Mouse (Mus musculus) megakaryocyte progenitor cell, adult 5-6 weeks (primary cell): ENCODE measurements around the gene Mthfsd. TPM values are rescaled to one million over a fixed set of nuclear protein-coding genes. Genes with fewer than 3 reads are reported as not detected.

Experiments used
- ATAC-seq: replicated peaks from 2 replicates; pipeline ENCODE4 v1.8.0; 2016; ENCODE audit warnings: mild to moderate bottlenecking, moderate TSS enrichment, inconsistent platforms; ENCODE audit not compliant: poor library complexity
- total RNA-seq, 2 experiments: library from RNA; stranded (forward) in 1 of 2; stranded (reverse) in 1 of 2; fragments of 157-497, 149-512 nt in 1 of 2; fragments of 200-1000 nt in 1 of 2; gene quantifications; 2 replicates each; pipeline versions ENCODE4 v1.2.3 to v1.2.4; 2015 to 2017

The Mthfsd gene
- total RNA-seq, 2 experiments from 2014 or later = 17.4 to 20.9 TPM

DNA sequence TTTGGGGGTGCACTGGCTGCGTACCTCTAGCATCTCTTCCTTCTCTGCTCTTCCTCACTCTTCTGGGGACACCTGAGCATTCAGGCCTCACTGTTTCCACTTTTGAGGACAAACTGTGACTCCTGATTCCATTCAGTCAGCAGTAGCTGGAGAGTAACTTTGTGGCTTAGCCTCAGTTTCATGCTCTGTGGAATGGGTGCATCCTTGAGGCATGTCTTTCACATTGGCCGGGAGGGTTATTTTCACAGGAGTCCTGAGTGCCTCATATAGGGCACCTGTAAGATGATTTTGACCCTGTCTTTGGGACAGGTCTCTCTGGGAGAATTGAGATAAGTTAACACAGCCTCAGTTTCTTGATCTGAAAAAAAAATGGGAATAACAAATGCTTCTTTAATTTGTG lies 14.9 kb upstream of the Mthfsd start:
- ATAC-seq = no peak

DNA sequence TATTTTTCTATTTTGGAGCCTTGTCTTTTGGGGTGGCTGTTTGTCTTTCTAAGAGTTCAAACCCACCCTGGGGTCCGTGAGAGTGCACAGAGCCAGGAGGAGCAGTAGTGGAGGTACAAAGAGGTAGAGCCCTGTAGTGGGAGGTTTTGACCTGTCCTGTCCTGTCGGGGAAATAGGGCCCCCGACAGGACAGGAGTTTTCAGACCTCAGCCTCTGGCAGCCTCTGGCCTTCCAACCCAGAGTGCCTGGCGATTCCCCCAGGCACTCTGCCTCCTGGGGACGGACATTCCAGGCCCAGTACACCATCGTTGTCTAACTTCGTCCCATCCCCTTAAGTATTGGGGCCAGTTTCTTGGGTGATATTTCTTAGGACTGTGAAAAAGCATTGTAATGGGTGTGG lies 14.2 kb upstream of the Mthfsd start:
- ATAC-seq = no peak

DNA sequence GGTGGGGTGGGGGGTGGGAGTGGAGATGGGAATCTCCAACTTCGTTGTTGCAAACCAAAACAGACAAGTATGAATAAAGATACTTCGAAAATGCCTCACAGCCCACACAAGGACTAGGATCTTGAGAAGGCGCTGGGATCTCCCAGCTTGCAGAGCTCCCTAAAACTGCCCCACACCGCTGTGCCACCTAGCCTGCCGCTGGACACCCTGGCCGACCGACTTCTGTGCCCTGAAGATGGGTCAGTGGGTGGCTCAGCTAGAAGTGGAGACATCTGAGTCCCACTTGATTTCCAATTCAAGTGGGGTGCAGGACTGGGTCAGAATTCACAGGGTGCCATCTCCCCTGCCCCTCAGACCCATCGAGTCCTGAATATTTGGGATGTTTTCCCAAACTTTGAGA lies 13.5 kb upstream of the Mthfsd start:
- ATAC-seq = no peak

DNA sequence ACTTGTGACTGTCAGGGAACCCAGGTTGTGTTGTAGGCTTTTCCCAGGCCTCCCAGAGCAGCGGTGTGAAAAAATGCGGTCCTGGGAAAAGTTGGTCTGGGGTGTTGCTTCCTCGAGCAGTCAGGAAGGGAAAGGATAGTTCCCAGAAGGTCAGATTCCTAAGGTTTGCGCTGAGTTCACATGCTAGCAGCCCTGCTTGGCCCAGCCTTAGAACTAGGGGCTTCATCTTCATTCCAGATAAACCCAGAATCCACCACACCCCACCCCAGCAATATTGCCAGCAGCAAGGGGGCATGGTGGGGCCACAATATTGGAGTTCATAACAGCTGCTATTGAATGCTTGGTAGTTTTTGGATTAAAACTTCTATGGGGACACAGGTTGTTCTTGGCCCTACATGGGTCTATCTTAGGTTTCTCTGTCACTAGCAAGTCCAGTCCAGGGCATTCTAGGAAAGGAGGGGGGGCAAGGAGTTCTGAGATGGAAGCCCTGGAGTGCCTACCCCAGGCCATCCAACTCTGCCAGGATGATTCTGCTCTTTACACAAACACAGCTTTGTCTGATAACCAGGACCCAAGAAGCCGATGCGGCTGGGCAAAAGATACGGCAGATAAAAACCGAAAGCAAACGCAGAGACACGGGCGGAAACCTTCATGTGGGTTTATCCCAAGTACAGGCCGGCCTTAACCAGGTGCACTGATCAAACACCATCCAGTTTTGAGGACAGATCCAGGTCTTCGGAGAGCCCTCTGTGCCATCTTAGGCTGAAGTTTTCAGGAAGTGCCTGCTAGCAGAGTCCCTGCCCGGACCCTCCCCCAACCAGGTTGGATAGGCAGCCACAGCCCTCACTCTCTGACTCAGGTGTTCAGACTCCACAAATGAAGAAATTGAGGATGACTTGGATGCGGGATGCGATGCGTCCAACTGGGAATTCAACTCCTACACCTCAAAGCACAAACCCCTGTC lies 12.5 kb upstream of the Mthfsd start:
- ATAC-seq = no peak

DNA sequence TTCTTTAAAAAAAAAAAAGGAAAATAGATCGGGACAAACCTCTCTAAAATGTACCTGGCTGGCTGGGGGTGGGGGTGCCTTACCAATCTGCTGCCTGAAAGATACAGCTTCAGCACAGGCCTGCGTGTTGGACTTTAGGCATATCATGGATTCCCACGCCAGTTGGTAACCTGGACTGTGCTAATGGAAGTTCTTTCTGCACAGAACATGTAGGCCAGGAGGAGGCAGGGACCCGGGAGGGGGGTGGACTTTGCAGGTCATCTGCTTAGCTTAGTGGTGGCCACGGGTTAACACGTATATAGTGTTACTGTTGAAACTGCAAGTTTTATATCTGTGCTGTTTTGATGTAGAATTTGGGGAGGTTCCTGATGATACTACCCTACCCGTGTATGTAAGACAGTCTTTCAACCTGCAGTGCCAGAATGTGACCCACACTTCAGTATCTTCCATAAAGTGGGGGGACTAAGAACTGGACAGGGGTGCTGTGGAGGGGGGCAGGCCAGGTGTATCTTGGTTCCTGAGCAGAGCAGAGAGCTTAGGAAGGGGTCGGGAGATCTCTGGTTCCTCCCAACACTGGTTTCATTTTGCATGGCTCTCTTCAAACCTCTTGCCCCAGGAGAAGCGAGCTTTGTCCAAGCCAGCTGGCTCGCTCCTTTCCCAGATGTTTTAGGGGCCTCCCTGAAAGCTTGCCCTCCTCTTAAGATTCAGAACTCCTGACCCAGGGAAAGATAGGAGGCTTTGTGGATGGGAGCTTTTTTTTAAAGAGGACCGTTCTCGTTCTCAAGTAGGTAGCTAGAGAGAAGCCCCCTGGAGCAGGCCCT lies 11.7 kb upstream of the Mthfsd start:
- ATAC-seq = no peak

DNA sequence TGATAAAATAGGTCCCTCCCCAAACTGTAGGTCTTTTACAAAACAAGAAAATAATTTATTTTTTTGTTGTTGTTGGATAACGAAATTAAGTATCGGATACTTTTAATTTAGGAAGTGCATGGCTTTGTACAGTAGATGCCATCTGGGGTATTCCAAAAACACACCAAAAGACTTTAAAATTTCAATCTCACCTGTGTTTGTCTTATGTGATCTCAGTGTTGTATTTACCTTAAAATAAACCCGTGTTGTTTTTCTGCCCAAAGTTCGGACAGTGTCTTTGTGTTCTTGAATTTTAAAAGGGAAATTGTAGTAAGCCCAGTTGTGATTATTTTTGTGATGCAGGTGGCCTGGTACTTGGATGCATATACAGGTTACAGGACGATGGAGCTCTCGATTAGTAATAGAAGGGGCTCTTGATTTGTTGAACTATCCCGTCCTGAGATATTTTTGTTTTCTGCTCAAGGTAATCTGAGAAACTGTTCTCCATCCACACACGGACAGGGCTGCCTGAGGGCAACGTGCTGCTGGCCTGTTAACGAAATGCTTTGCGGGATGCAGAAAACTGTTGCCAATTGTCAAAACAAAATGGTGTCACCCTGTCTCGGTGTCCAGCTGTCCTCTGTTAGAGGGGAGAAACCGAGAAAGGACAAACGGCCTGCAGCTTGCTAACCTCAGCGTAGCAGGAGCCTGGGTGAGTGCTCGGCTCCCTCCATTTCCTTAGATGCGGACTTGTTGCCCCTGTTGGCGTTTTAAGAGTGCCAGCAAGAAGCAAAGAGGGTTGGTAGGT lies 10.6 kb upstream of the Mthfsd start:
- no peak for ATAC-seq

DNA sequence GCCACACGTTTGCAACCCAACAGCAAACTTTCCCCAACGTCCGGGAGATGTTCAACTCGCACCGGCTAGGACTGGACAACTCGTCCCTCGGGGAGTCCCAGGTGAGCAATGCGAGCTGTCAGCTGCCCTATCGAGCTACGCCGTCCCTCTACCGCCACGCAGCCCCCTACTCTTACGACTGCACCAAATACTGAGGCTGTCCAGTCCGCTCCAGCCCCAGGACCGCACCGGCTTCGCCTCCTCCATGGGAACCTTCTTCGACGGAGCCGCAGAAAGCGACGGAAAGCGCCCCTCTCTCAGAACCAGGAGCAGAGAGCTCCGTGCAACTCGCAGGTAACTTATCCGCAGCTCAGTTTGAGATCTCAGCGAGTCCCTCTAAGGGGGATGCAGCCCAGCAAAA lies 9.7 kb upstream of the Mthfsd start:
- ATAC-seq = no peak

DNA sequence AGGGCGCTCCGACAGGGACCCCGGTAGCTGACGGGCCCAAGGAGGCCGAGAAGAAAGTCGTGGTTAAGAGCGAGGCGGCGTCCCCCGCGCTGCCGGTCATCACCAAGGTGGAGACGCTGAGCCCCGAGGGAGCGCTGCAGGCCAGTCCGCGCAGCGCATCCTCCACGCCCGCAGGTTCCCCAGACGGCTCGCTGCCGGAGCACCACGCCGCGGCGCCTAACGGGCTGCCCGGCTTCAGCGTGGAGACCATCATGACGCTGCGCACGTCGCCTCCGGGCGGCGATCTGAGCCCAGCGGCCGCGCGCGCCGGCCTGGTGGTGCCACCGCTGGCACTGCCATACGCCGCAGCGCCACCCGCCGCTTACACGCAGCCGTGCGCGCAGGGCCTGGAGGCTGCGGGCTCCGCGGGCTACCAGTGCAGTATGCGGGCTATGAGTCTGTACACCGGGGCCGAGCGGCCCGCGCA lies 9.0 kb upstream of the Mthfsd start:
- no peak for ATAC-seq

DNA sequence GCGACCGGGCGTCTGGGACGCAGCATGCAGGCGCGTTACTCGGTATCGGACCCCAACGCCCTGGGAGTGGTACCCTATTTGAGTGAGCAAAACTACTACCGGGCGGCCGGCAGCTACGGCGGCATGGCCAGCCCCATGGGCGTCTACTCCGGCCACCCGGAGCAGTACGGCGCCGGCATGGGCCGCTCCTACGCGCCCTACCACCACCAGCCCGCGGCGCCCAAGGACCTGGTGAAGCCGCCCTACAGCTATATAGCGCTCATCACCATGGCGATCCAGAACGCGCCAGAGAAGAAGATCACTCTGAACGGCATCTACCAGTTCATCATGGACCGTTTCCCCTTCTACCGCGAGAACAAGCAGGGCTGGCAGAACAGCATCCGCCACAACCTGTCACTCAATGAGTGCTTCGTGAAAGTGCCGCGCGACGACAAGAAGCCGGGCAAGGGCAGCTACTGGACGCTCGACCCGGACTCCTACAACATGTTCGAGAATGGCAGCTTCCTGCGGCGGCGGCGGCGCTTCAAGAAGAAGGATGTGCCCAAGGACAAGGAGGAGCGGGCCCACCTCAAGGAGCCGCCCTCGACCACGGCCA lies 8.5 kb upstream of the Mthfsd start:
- ATAC-seq = no peak

DNA sequence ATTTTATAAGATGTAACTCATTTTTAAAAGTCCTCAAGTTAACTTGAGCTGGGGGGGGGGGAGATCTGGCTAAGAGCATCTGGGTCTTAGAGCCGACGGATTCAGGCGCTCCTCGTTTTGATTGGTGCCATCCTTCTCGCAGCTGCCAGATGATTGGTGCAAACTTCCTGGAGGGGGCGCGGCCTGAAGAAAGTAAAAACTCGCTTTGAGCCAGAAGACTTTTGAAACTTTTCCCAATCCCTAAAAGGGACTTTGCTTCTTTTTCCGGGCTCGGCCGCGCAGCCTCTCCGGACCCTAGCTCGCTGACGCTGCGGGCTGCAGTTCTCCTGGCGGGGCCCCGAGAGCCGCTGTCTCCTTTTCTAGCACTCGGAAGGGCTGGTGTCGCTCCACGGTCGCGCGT lies 7.8 kb upstream of the Mthfsd start, which contains the start of gene Foxc2:
Gene Foxc2 (plus strand): TSS at position 224 of the 400 bp plus-strand sequence.
- peak; percentile 52; the same call in 1 of the 2 replicates for ATAC-seq

DNA sequence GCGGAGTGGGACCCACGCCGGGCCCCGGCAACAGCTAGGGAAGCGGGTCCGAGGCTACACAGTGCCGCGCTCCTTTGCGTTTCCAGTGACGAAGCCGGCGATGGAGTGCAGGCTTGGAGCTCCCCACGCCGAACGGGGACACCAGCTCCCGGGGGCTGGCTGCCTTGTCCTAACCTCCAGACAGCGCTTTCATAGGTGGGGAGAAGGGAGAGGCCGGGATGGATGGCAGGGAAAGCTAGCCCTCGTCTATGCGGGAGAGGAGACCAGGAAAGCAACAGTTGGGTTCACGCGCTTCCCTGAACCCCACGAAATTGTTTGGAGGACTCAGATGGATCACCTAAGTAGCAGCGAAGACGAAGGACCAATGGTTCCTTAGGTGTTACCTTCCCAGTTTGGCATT lies 6.9 kb upstream of the Mthfsd start:
- no peak for ATAC-seq

DNA sequence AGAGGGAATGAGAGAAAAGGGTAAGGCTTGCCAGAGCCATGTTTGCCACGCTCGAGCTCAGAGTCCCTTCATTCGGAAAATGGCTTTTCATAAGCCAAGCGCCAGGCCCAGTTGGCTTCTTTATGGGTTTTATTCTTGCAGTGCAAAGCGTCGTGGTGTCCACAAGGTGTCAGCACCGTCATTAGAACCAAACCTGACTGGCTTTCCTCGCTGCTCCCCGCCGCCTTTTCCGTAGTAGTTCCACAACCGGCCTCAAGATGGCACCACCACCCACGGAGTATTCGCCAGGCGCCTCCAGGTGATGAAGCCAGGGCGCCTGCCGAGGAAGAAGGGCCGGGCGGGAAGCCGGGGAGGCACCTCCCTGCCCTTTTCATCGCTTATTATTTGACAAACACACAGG lies 5.1 kb upstream of the Mthfsd start:
- ATAC-seq = peak; percentile 95

DNA sequence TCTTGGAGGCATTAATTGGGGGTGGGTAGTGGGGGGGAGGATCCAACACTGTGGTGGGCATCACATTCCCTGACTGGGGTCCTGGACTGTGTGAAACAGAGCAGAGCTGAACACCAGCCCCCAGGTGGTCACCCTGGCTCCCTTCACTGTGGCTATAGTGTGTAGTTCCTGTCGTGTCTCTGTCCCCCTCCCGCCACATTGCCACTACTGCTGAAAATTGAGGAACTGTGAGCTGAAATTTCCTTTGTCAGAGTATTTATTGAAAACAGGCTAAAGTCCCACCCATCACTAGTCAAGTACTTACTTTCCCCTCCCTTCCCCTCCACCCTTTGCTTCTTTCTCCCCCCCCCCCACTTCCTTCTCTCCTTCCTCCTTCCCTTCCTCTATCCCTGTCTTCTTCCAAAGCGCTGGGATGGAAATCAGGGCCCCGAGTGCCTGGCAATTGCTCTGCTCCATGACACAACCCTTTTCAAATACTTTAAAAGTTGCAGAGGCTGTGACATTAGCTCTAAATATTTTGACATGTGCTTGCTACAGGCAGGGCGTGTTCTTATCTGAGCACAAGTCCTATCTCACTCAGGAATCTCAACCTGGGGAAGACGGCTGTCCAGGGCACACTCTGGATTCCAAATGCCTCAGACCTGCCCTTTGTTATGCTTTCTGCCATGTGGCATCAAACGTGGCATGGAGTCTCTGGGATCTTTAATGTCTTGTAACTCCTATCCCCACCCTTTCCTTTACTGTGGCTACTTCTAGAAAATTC lies 3.1 kb upstream of the Mthfsd start:
- ATAC-seq = no peak

DNA sequence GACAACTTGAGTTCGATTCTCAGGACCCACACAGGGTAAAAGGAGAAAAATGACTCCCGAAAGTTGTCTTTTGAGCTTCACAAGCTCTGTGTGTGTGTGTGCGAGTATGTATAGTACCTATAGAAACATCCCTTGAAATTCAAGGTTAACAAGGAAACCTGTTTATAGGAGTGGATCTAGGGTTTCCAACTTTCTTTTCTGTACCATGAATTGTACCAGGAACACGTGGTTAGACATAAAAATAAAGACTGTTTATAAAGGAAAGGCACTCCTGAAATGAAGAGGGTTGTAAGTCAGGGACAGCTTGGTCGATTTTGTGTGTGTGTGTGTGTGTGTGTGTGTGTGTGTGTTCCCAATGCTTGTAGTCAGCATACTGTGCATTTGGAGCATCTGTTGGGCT lies 465 bp upstream of the Mthfsd start:
- ATAC-seq = no peak

DNA sequence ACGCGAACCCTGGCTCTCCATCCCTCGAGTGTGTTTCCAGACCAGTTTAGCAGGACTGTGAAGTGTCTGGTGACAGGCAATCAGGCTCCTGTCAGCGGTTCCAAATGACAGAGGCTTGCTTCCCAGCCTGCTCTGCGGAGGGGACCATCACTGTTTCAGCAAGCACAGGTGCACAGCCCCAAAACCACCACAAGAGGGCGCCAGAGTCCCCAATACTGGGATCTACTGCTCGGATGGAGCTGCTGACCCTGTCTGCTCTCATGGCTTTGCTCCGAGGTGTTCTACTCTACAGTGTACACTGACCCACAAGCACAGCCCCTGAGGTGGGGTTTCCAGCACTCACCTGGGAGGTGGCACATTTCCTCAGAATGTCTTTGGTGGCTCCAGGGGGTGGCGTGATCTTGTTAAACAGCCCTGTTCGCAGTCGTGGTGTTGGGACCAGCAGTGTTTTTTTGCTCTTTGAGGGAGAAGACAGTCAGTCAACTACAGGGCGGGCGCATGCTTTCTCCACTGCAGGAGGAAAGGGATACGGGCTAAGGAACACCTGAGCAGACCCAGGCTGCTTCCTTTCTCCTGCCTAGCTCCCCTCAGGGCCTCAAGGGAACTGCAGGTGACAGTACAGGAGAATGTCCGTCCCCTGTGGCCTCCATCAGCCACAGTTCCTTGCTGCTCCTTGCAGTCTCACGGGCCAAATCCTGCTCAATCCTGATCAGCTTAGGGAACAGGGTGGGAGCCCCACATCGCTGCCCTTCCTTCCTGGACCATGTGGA lies 4.0 kb downstream of the Mthfsd start:
- ATAC-seq = peak; percentile 66

DNA sequence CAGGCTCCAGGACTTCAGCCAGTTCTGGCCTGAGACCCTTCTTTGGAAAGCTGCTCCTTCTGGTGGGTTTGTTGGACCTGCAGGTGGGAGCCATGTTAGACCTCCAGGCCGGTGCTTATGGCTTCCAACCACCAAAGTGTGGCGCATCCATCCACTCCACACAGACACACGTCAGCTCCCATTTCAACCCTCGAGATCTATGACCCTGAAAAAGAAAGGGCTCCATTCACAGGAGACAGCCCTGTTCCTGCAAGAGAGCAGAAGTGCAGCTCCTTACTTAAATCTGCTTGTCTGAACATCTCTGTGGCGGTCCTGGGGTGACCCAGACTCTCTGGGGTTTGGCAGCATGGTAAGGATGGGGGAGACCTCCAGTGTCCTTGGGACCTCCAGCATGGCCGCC lies 14.7 kb downstream of the Mthfsd start:
- ATAC-seq = no peak

DNA sequence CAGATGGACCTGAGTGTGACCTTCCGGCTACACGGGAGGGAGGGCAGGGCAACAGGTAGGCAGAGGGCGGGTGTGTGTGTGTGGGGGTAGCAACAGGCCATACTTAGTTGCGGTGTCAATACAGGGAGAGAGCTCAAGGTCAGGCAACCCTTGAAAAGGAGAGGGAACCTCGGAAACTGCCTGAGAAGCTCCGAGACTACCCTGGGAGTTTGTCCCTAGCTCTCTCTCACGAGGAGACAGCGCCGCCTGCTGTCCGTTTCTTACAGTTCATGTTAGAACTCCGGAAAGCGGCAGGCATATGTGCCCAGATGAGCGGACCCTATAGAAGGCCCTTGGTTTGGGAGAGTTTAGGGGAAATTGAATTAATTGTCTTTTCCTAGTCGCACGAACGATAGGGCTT lies 15.6 kb downstream of the Mthfsd start:
- ATAC-seq = peak; percentile 89

DNA sequence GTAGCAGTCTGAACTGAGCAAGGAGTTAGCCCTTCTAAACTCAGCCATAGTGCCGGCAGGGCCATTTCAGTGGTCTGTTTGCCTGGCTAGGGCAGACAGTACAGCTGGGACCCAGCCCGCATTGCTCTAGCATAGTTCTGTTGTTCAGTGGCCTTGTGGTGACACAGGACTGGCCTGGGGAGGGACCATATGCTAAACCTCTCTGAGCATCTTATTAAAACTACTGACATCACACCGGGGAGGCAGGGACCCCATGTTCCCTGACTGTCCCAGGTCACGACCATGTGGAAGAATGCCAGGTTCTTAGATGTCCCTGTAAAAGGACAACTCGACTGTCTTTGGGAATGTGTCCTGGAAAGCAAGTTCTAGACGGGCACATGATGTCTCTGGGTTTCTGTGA lies 16.1 kb downstream of the Mthfsd start:
- ATAC-seq = no peak

DNA sequence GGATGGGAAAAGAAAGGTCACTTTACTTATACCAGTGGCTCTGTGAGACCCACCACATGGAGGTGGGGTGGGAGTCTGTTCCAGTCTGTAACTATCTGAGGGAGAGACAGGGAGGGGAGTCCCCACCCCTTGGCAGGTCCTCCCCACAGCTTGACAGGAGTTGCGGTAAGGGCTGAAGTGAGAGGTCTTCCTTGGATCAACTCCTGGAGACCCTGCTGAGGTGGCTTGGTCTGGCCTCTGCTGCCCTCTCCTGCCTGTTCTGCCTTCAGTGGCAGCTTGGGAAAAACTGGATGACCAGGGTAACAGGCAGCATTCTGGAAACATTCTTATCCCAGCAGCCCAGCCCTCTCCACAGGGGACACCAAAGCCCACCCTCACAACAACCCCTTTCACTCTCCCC lies 17.5 kb downstream of the Mthfsd start:
- ATAC-seq = no peak
